Mouse (Mus musculus) bone marrow macrophage, adult 2 months (primary cell): ENCODE measurements at regions not wholly inside any gene's neighbourhood (a gene's known extent, or its start where the extent isn't known, plus 50 kb on each side); places are given as distances from the start of the nearest gene placed in this dataset.

Experiments
- CTCF ChIP-seq: IDR thresholded peaks from 2 replicates; pipeline ENCODE4 v1.5.1; 2012; ENCODE audit warnings: low read depth, mild to moderate bottlenecking, low read length, moderate library complexity
- POLR2A ChIP-seq: IDR thresholded peaks from 2 replicates; pipeline ENCODE4 v1.6.1; 2012; ENCODE audit warnings: mild to moderate bottlenecking, low read depth, low read length, borderline replicate concordance

DNA sequence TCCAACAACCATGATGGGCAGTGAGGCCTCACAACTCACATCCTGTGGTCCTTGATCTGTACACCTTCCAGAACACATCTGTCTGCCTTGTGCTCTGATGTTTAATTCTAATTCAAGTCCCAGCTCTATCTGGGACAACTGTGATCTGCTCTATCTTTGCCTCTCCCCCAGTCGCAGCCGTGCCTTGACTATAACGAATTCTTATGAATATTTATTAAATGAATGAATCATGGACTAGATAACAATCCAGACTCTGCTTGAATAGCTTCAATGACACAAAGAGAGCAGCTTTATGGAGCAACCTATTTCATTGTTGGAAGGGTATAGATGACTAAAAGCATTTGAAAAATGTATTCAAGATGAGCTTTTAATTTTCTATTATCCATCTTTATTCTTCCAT, 120.8 kb upstream of the Rgmb start:
- TF ChIP-seq POLR2A: no peak
- TF ChIP-seq CTCF: no peak
